Mouse (Mus musculus): ENCODE data around the gene Zfp462. TPM values are rescaled to one million over a fixed set of nuclear protein-coding genes. Genes with fewer than 3 reads are reported as not detected.

Zfp462 gene
- polyA plus RNA-seq, 1 experiment from 2014 or later: 22.6 TPM

DNA sequence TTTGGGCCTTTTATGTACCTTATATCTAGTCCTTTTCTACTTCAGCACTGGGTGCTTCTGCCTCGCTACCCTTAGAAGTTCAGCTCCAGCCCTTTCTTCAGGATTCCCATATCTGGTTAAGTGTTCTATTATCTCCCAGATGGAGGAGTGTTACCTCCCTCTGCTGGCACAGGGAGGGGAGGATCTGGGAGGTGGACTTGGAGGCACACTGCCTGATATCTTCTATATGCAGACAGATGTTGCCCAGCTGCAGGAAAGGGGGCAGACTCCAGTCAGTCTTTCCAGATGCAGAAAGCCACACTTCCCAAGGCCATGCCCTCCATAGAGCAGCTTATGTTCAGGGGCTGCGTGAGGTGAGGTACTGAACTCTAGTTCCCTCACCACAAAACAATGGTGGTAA, 156.0 kb downstream of the Zfp462 start:
- no peak for ATAC-seq

DNA sequence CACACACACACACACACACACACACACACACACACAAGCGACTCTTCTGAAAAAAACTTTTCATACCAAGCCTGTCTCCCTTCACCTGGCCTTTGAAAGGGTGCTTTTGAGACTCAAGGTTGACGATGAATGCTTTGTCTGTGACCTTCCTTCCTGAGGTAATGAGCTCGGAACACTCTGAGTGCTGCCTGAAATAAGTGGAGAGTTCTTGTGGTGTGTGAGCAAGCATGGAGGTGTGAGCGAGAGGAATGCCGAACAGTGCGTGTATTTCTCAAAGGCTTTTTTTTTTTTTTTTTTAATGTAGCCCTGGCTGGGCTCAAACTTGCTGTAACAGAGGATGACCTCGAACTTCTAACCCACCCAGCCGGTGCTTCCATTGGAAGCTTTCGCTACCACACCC, 156.8 kb downstream of the Zfp462 start:
- Histone ChIP-seq H3K9me3 (no peaks in the 10 kb centered on the region), H3K4me3 (replicated peaks) (no peak overlapping the region), H3K4me1 (replicated peaks) (0 out of 2 replicates have a peak, but pooled peaks cover 3% of the 10 kb centered on the region), H3K4me2 (replicated peaks) (no peak overlapping the region), H3K27me3 (no peaks in the 10 kb centered on the region), H3K36me3 (no peaks in the 10 kb centered on the region), H3K9ac (replicated peaks) (no peak overlapping the region), H3K27ac (no peak overlapping the region)
- 90% methylated on average over 9 of the region's 9 CpGs for WGBS
- ATAC-seq: no peak

More for the DNA sequence above, 156.0 kb downstream of the Zfp462 start:
- Histone ChIP-seq H3K27ac (no peak overlapping the region), H3K4me1 (replicated peaks) (0 out of 2 replicates have a peak, but pooled peaks cover 3% of the 10 kb centered on the region), H3K36me3 (no peaks in the 10 kb centered on the region), H3K27me3 (no peaks in the 10 kb centered on the region), H3K9me3 (no peaks in the 10 kb centered on the region), H3K9ac (replicated peaks) (no peak overlapping the region), H3K4me2 (replicated peaks) (no peak overlapping the region), H3K4me3 (replicated peaks) (no peak overlapping the region)
- 69% methylated on average over 2 of the region's 2 CpGs for WGBS

DNA sequence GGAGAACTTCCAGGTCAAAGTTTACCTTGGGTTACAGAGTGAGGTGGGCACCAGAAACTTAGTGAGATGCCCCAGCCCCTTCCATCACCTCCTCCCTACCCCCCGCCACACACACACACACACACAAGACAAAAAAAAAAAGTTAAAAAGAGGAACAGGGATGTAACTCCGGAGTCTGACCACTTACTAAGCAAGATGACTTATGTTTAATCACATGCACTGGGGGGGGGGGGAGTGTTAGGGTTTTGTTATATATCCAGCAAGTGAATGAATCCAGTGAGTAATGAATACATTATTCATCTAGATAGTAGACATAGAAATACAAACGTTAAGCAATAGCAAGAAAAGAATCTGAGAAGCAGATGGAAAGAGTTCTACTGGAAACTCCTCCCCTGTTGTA, 157.5 kb downstream of the Zfp462 start:
- no peak for ATAC-seq
- Histone ChIP-seq H3K9me3 (no peaks in the 10 kb centered on the region), H3K27me3 (no peaks in the 10 kb centered on the region), H3K27ac (no peak overlapping the region), H3K4me2 (replicated peaks) (no peak overlapping the region), H3K36me3 (no peaks in the 10 kb centered on the region), H3K4me1 (replicated peaks) (no peaks in the 10 kb centered on the region), H3K9ac (replicated peaks) (no peak overlapping the region), H3K4me3 (replicated peaks) (no peak overlapping the region)
- WGBS: 91% methylated on average over 3 of the region's 3 CpGs

DNA sequence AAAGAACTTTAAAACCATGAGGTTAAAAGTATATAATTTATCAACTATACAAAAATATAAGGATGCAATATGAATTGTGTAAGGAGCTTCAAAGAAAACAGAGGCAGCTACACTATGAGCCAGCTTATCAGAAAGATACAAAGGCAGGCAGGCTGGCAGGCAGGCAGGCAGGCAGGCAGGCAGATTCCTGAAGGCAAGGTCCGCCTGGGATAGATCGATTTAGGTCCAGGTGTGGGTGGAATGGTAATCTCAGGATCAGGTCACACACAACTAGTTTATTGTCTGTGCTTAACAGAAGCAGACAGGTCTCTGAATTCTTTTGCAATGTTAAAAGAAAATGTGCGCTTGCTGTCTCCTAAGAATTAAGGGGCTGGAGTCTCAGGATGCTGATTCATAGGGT, 158.7 kb downstream of the Zfp462 start:
- no peak overlapping the region for H3K4me2 ChIP-seq (replicated peaks)
- no peak overlapping the region for H3K4me3 ChIP-seq (replicated peaks)
- H3K36me3 ChIP-seq: no peaks in the 10 kb centered on the region
- H3K27me3 ChIP-seq: no peaks in the 10 kb centered on the region
- no peak overlapping the region for H3K9ac ChIP-seq (replicated peaks)
- 79% methylated on average over 3 of the region's 3 CpGs for WGBS
- H3K4me1 ChIP-seq (replicated peaks): no peaks in the 10 kb centered on the region
- no peak for ATAC-seq
- no peak overlapping the region for H3K27ac ChIP-seq
- no peaks in the 10 kb centered on the region for H3K9me3 ChIP-seq

DNA sequence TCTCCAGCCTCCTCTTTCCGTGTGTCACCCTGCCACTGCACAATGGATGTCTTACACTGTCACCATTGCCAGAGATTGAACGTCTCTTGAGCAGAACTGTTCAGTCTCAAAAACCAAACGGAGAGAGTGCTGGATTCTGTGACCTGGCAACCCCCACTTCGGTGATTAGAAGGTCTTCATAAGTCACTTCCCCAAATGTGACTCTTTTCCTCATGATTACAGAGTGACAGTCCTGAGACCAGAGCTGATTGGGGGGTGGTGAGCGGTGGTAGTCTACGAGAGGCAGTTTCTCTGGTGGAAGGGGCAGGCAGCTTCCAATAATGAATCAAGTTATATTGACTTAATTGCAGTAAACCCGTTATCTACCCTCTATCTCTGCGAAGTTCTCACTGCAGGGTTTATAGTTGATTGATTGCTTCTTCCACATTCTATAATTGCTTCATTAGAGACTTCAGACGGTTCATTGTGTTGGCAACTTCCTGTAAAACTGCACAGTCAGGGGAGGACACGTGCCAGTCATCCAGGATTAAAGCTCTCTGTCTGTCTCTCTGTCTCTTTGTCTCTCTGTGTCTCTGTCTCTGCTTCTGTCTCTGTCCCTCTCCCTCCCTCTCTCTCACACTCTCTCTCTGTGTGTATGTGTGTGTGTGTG, 173.1 kb downstream of the Zfp462 start:
- Histone ChIP-seq H3K4me1 (replicated peaks) (no peaks in the 10 kb centered on the region), H3K27ac (no peak overlapping the region), H3K9ac (replicated peaks) (no peak overlapping the region), H3K4me2 (replicated peaks) (no peak overlapping the region), H3K4me3 (replicated peaks) (no peak overlapping the region), H3K27me3 (no peaks in the 10 kb centered on the region), H3K9me3 (no peaks in the 10 kb centered on the region), H3K36me3 (no peaks in the 10 kb centered on the region)
- 74% methylated on average over 10 of the region's 10 CpGs for WGBS
- ATAC-seq: no peak

DNA sequence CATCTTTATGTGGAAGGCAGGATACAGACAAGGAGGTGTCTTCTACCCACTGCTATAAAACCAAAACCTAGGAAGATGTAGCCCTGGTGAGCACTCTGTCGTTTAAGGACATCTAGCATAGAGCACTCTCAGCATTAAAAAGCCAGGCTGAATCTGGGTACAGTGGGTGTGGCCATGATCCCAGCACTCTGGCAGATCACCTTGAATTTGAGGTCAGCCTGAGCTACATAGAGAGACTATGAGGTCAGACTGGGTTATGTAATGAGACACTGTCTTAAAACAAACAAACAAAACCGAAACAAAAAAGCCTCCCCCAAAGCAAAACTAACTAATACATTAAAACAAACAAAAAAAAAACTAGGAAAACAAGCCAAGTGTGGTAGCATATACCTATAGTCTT, 176.3 kb downstream of the Zfp462 start:
- WGBS: 82% methylated on average over 2 of the region's 2 CpGs
- no peak overlapping the region for H3K27ac ChIP-seq
- no peak overlapping the region for H3K4me3 ChIP-seq (replicated peaks)
- H3K9me3 ChIP-seq: no peaks in the 10 kb centered on the region
- H3K4me2 ChIP-seq (replicated peaks): no peak overlapping the region
- peaks cover 5% of the 10 kb centered on the region; the same call in 1 of the 2 replicates for H3K4me1 ChIP-seq (replicated peaks)
- H3K9ac ChIP-seq (replicated peaks): no peak overlapping the region
- H3K36me3 ChIP-seq: no peaks in the 10 kb centered on the region
- no peak for ATAC-seq
- H3K27me3 ChIP-seq: no peaks in the 10 kb centered on the region

DNA sequence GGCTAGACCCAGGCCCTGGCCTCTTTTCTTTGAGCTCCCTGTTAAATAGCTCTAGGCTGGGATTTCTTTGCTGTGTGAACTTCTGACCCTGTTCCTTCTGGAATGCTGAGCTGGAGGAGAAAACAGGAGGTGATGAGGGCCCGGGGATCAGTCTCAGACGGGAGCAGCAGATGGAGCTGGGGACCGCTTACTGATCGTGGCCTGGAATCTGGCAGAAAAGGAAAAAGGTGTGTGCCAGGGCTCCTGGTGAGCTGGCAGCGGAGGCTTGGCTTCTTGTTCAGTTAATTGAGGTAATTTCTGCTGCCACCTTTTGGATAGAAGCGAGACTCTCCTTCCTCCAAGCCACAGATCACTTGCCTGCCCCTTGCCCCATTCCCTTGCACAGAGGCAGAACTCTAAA, 177.1 kb downstream of the Zfp462 start:
- 67% methylated on average over 6 of the region's 6 CpGs for WGBS

DNA sequence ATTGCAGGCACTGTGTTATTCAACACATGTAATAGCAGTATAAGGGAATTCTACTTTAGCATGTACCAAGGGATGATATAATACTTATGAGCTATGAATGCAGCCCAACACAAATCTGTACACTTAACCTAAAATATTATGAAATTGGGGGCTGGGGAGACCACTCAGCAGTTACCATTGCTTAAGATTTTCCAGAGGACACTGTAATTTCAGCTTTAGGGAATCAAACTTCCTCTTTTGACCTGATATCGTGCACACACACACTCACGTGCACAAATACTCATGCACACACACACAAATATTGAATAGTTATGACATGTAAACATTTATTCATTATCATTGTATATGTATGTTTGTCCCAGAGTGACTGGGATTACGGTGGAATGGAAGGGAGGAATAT, 179.3 kb downstream of the Zfp462 start:
- H3K9me3 ChIP-seq: no peaks in the 10 kb centered on the region
- no peak overlapping the region for H3K4me3 ChIP-seq (replicated peaks)
- H3K27ac ChIP-seq: no peak overlapping the region
- no peak for ATAC-seq
- H3K36me3 ChIP-seq: no peaks in the 10 kb centered on the region
- peaks cover 5% of the 10 kb centered on the region; the same call in 1 of the 2 replicates for H3K4me1 ChIP-seq (replicated peaks)
- no peaks in the 10 kb centered on the region for H3K27me3 ChIP-seq
- no peak overlapping the region for H3K9ac ChIP-seq (replicated peaks)
- 96% methylated on average over 3 of the region's 3 CpGs for WGBS
- no peak overlapping the region for H3K4me2 ChIP-seq (replicated peaks)

More for the DNA sequence above, 177.1 kb downstream of the Zfp462 start:
- Histone ChIP-seq H3K4me1 (replicated peaks) (peaks cover 5% of the 10 kb centered on the region; the same call in 1 of the 2 replicates), H3K4me3 (replicated peaks) (no peak overlapping the region), H3K4me2 (replicated peaks) (no peak overlapping the region), H3K9me3 (no peaks in the 10 kb centered on the region), H3K27me3 (no peaks in the 10 kb centered on the region), H3K36me3 (no peaks in the 10 kb centered on the region), H3K9ac (replicated peaks) (no peak overlapping the region), H3K27ac (no peak overlapping the region)
- ATAC-seq: no peak

DNA sequence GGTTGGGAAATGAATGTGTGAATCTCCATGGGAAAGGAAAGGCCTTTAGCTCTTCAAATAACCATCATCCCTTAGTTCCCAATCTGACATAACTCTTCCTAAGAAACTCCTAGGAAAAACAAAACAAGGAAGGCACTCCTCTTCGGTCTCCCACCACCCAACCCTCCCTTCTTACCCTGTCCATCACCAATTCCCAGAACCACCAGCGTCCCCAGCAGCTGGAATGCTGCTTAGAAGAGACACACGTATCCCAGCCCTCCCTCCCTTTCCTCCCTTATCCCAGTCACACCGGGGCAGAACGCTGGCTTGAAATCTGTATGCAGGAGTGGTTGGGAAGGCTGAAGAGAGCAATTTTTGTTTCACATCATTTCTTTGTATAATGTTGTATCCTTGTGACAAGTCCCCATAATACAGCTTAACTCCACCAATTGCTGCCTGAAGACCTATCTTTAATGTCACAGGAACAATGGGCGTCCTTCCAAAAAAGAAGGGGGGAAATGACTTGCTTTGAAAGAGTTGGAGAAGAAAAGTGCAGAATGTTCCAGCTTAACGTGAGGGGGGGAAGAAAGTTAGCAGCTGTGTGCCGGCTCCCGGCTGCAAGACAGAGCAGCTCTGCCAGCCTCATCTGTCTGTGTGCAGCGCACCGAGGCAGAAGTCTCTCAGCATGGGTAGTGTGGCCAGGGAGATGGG, 180.3 kb downstream of the Zfp462 start:
- Histone ChIP-seq H3K4me2 (replicated peaks) (no peak overlapping the region), H3K36me3 (no peaks in the 10 kb centered on the region), H3K4me3 (replicated peaks) (no peak overlapping the region), H3K4me1 (replicated peaks) (peaks cover 5% of the 10 kb centered on the region; the same call in 1 of the 2 replicates), H3K27me3 (no peaks in the 10 kb centered on the region), H3K9ac (replicated peaks) (no peak overlapping the region), H3K9me3 (no peaks in the 10 kb centered on the region), H3K27ac (no peak overlapping the region)
- 23% methylated on average over 11 of the region's 11 CpGs for WGBS
- 0 out of 2 replicates have a peak, but pooled peaks have one; percentile 63 for ATAC-seq

DNA sequence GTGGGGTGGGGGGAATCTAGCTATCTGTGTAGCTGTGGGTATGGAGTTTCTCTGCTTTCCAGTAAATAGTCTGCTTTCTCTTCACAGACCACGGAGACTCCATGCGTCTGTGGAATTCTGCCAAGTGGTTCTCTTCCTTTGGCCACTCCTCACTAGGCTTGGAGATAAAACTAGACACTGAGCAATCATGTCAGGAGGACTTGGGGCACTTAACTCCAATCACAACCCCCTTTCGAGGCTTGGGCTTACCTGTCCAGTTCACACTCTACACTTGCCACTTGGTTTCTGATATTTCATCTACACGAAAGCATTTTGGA, 180.8 kb downstream of the Zfp462 start:
- H3K4me3 ChIP-seq (replicated peaks): no peak overlapping the region
- H3K9me3 ChIP-seq: no peaks in the 10 kb centered on the region
- H3K9ac ChIP-seq (replicated peaks): no peak overlapping the region
- H3K4me1 ChIP-seq (replicated peaks): peaks cover 5% of the 10 kb centered on the region; the same call in 1 of the 2 replicates
- H3K36me3 ChIP-seq: no peaks in the 10 kb centered on the region
- 86% methylated on average over 4 of the region's 4 CpGs for WGBS
- H3K27ac ChIP-seq: no peak overlapping the region
- no peak for ATAC-seq
- H3K4me2 ChIP-seq (replicated peaks): no peak overlapping the region
- no peaks in the 10 kb centered on the region for H3K27me3 ChIP-seq

DNA sequence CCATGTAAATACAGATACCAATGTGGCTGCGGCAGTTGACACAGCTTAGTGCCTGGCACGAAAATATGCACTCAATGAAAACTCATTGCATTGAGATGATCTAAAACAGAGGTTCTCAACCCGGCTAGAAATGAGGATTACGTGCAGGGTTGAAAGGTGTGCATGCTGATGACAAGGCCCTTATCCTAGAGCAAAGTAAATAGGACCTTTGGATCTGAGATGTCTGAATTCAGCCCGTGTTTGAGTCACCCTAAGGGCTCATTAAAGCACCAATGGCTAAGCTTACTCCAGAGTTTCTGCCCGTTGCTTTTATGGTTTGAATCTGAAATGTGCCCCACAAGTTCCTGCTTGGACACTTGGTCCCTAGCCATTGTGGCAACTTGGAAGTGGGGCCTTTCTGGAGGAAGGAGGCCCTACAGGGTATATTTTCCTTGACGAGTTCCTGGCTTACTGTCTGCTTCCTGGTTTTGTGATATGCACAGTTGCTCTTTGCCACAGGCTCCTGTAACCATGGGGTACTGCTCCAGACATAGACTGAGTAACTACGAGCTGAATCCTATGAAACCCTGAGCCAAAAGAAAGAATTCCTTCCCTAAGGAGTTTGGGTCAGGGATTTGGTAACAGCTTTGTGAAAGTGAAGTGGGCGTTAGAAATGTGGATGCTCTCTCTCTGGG, 182.5 kb downstream of the Zfp462 start:
- WGBS: 90% methylated on average over 9 of the region's 9 CpGs
- Histone ChIP-seq H3K27me3 (no peaks in the 10 kb centered on the region), H3K9ac (replicated peaks) (no peak overlapping the region), H3K4me2 (replicated peaks) (no peak overlapping the region), H3K36me3 (no peaks in the 10 kb centered on the region), H3K4me3 (replicated peaks) (no peak overlapping the region), H3K9me3 (no peaks in the 10 kb centered on the region), H3K4me1 (replicated peaks) (peaks cover 5% of the 10 kb centered on the region; the same call in 1 of the 2 replicates), H3K27ac (no peak overlapping the region)
- ATAC-seq: no peak

DNA sequence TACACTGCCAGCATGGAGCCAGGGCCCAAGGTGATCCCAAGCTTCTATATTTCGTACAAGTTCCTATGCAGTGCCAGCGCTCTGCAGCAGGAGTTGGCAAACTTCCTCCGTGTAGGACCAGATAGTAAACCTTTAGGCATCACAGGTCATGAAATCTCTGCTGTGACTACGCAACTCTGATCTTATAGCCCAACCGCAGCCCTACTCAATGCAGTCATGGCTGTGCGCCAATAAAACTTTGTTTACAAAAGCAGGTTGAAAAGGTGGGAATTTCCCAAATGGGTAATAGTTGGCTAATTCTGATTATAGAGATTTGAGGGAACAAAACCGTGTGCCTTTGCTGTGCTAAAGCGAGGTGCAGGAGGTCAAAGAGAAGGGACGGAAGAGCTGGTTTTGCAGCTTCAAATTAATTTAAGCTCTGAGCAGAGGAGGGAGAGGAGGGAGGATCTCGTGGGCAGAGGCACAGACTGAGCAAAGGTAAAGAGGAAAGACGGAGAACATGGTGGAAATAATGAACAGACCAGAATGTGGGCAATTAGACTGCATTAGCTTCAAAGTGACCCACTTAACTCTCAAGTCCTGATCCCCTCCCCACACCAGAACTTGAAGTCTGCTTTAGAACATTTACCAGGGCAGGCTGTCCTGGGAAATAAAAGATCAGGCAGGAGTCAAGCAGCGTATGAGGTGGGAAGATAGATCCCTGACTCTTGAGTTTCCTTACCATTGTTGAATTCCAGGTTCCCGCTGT, 183.4 kb downstream of the Zfp462 start:
- H3K4me2 ChIP-seq (replicated peaks): no peak overlapping the region
- peaks cover 5% of the 10 kb centered on the region; the same call in 1 of the 2 replicates for H3K4me1 ChIP-seq (replicated peaks)
- no peak overlapping the region for H3K4me3 ChIP-seq (replicated peaks)
- H3K9ac ChIP-seq (replicated peaks): no peak overlapping the region
- H3K36me3 ChIP-seq: no peaks in the 10 kb centered on the region
- H3K27ac ChIP-seq: no peak overlapping the region
- WGBS: 86% methylated on average over 13 of the region's 13 CpGs
- H3K27me3 ChIP-seq: no peaks in the 10 kb centered on the region
- H3K9me3 ChIP-seq: no peaks in the 10 kb centered on the region
- no peak for ATAC-seq
